In the genomic region with DNA sequence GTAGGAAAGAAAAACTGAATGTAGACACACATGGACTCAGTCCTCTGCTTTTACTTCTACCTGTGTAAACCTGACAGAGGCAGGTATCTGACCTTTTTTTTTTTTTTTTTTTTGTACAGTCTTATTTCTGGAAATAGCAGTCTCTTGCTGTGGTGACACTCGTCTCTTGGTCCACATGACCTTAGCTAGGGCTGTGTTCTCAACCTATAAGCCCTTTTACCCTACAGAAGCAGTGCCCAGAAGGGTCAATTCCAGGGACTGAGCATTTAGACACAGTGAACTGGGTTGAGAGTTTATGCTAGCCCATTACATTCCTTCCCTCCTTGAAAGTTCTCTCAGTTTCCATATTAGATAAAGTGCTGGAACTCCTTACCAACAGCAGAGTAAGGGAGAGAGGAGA, we compare ENCODE assay signal across 21 mouse cellular contexts. TPM values are rescaled to one million over a fixed set of nuclear protein-coding genes. Genes with fewer than 3 reads are reported as not detected.
DNase-seq lines count a peak whose midpoint lies in the region; ATAC-seq and TF ChIP-seq lines count a peak whose summit lies in the region.
"Had no signal": no experiment of that assay in that cellular context is flagged by ENCODE, and none has a peak within 500 bp of the region (broad histone marks: within the 10 kb centered on the region; RNA-seq: fewer than 3 reads in every experiment).

No protein-coding gene starts in this region.

- no peak for TF ChIP-seq POLR2A in limb, embryonic 14.5 days (IDR thresholded peaks at IDR 0.05; ENCODE audit: borderline replicate concordance, extremely low read depth, insufficient read depth, insufficient read length)
- TF ChIP-seq POLR2A in lung, adult 2 months (IDR thresholded peaks at IDR 0.05; ENCODE audit: borderline replicate concordance, extremely low read depth, low read depth, low read length), result no peak

- no peaks in the 10 kb centered on the region for H3K4me1 ChIP-seq in heart, embryonic 11.5 days (ENCODE audit: control insufficient read depth, insufficient read depth, low read length)
- H3K4me1 ChIP-seq in limb, embryonic 14.5 days (ENCODE audit: control insufficient read depth, insufficient read depth, low read length), result peaks cover 27% of the 10 kb centered on the region
- H3K4me1 ChIP-seq in liver, embryonic 12.5 days, result peaks cover 6% of the 10 kb centered on the region; the same call in 1 of the 2 replicates
- H3K4me1 ChIP-seq in liver, postnatal 0 days (ENCODE audit: insufficient read depth), result peaks cover 17% of the 10 kb centered on the region
- H3K4me1 ChIP-seq in lung, adult 2 months (ENCODE audit: control insufficient read depth, insufficient read depth, low read length), result no peaks in the 10 kb centered on the region; the same call in 1 of the 2 replicates
- H3K4me1 ChIP-seq: heart, embryonic 10.5 days; hindbrain, embryonic 12.5 days had no signal

- H3K4me2 ChIP-seq in heart, embryonic 11.5 days, result no peak overlapping the region
- H3K4me2 ChIP-seq in limb, embryonic 14.5 days (replicated peaks; ENCODE audit: low read depth, low read length, severe bottlenecking), result no peak overlapping the region
- no peak overlapping the region for H3K4me2 ChIP-seq in liver, embryonic 12.5 days
- H3K4me2 ChIP-seq in liver, postnatal 0 days (ENCODE audit: low read depth, low read length), result no peak overlapping the region
- H3K4me2 ChIP-seq: embryonic facial prominence, embryonic 12.5 days; hindbrain, embryonic 12.5 days; kidney, embryonic 15.5 days; midbrain, embryonic 11.5 days; neural tube, embryonic 12.5 days had no signal

- no peak for ATAC-seq in heart, embryonic 11.5 days (replicated peaks; ENCODE audit: insufficient number of reproducible peaks, low FRiP score, low TSS enrichment)
- no peak for ATAC-seq in limb, embryonic 14.5 days (ENCODE audit: low FRiP score, low read depth)
- ATAC-seq in liver, embryonic 12.5 days, result peak; percentile 57
- ATAC-seq in liver, postnatal 0 days, result peak; percentile 30

- no peak for TF ChIP-seq EP300 in liver, postnatal 0 days (IDR thresholded peaks at IDR 0.05; ENCODE audit: low read depth)

- H3K36me3 ChIP-seq in heart, embryonic 11.5 days (ENCODE audit: control insufficient read depth, insufficient read depth, low read length), result no peaks in the 10 kb centered on the region
- no peaks in the 10 kb centered on the region for H3K36me3 ChIP-seq in limb, embryonic 14.5 days (ENCODE audit: control insufficient read depth, insufficient read depth, low read length)
- H3K36me3 ChIP-seq in liver, embryonic 12.5 days, result no peaks in the 10 kb centered on the region
- H3K36me3 ChIP-seq in liver, postnatal 0 days (replicated peaks; ENCODE audit: insufficient read depth, low read length), result no peaks in the 10 kb centered on the region
- H3K36me3 ChIP-seq: embryonic facial prominence, embryonic 12.5 days; heart, embryonic 10.5 days; hindbrain, embryonic 12.5 days; kidney, embryonic 15.5 days; neural tube, embryonic 12.5 days had no signal

- 52% methylated on average over 1 of the region's 1 CpGs for WGBS in heart, embryonic 11.5 days (ENCODE audit: insufficient replicate concordance)
- WGBS in limb, embryonic 14.5 days, result 65% methylated on average over 1 of the region's 1 CpGs
- 57% methylated on average over 1 of the region's 1 CpGs for WGBS in liver, embryonic 12.5 days (ENCODE audit: insufficient replicate concordance)
- WGBS in liver, postnatal 0 days (ENCODE audit: insufficient replicate concordance), result 61% methylated on average over 1 of the region's 1 CpGs
- WGBS in lung, adult 2 months, result 89% methylated on average over 1 of the region's 1 CpGs

- H3K27ac ChIP-seq in heart, embryonic 11.5 days (ENCODE audit: low read depth, low read length), result no peak overlapping the region
- peak overlapping the region; percentile 71 for H3K27ac ChIP-seq in limb, embryonic 14.5 days (replicated peaks; ENCODE audit: low read depth, low read length)
- peak overlapping the region; percentile 58 for H3K27ac ChIP-seq in liver, embryonic 12.5 days
- H3K27ac ChIP-seq in liver, postnatal 0 days (ENCODE audit: low read depth), result peak overlapping the region; percentile 94
- H3K27ac ChIP-seq: embryonic facial prominence, embryonic 12.5 days; heart, embryonic 10.5 days; hindbrain, embryonic 12.5 days; hindbrain, postnatal 0 days; neural tube, embryonic 12.5 days had no signal

- H3K9ac ChIP-seq in heart, embryonic 11.5 days (ENCODE audit: low read depth, low read length), result no peak overlapping the region
- no peak overlapping the region for H3K9ac ChIP-seq in limb, embryonic 14.5 days (ENCODE audit: low read depth, low read length, severe bottlenecking)
- H3K9ac ChIP-seq in liver, embryonic 12.5 days, result no peak overlapping the region
- no peak overlapping the region for H3K9ac ChIP-seq in liver, postnatal 0 days (replicated peaks)
- H3K9ac ChIP-seq: embryonic facial prominence, embryonic 12.5 days; hindbrain, embryonic 12.5 days; kidney, embryonic 15.5 days; neural tube, embryonic 12.5 days had no signal

- no peak for TF ChIP-seq CTCF in liver, postnatal 0 days (IDR thresholded peaks at IDR 0.05; ENCODE audit: low read depth)
- TF ChIP-seq CTCF in lung, adult 2 months (IDR thresholded peaks at IDR 0.05; ENCODE audit: insufficient read depth, low read length), result no peak

- H3K9me3 ChIP-seq in heart, embryonic 11.5 days (replicated peaks; ENCODE audit: control insufficient read depth, low read length), result no peaks in the 10 kb centered on the region
- H3K9me3 ChIP-seq in limb, embryonic 14.5 days (ENCODE audit: control insufficient read depth, low read length), result no peaks in the 10 kb centered on the region
- no peaks in the 10 kb centered on the region for H3K9me3 ChIP-seq in liver, embryonic 12.5 days (replicated peaks)
- H3K9me3 ChIP-seq in liver, postnatal 0 days (ENCODE audit: low read length), result no peaks in the 10 kb centered on the region
- H3K9me3 ChIP-seq: embryonic facial prominence, embryonic 12.5 days; heart, embryonic 10.5 days; hindbrain, embryonic 12.5 days; kidney, embryonic 15.5 days; neural tube, embryonic 12.5 days had no signal

- no peaks in the 10 kb centered on the region for H3K27me3 ChIP-seq in heart, embryonic 11.5 days (ENCODE audit: control insufficient read depth, insufficient read depth, low read length)
- H3K27me3 ChIP-seq in limb, embryonic 14.5 days (ENCODE audit: control insufficient read depth, insufficient read depth, low read length), result no peaks in the 10 kb centered on the region
- H3K27me3 ChIP-seq in liver, embryonic 12.5 days (replicated peaks), result no peaks in the 10 kb centered on the region
- no peaks in the 10 kb centered on the region for H3K27me3 ChIP-seq in liver, postnatal 0 days (ENCODE audit: insufficient read depth, low read length)
- H3K27me3 ChIP-seq: embryonic facial prominence, embryonic 12.5 days; hindbrain, embryonic 12.5 days; kidney, embryonic 15.5 days; neural tube, embryonic 12.5 days; Patski had no signal

- DNase-seq in heart, adult 11 months, result peak; percentile 36
- no peak for DNase-seq in limb, embryonic 14.5 days (ENCODE audit: low spot score)
- DNase-seq in liver, postnatal 0 days, result no peak
- no peak for DNase-seq in lung, adult 2 months
- DNase-seq in layer of hippocampus, adult 8-10 months (ENCODE audit: low spot score in 2 of 2), result no peak
- DNase-seq in spleen, postnatal 36 days (ENCODE audit: low spot score in 2 of 2), result no peak
- DNase-seq: gastrocnemius, postnatal 10 days; layer of hippocampus, postnatal 36 days; right cerebral cortex, postnatal 4 days; thymus, postnatal 14 days had no signal

- no peak overlapping the region for H3K4me3 ChIP-seq in heart, embryonic 11.5 days (ENCODE audit: low read depth, low read length)
- H3K4me3 ChIP-seq in limb, embryonic 14.5 days (replicated peaks; ENCODE audit: low read length), result no peak overlapping the region
- H3K4me3 ChIP-seq in liver, embryonic 12.5 days, result no peak overlapping the region
- no peak overlapping the region for H3K4me3 ChIP-seq in liver, postnatal 0 days (ENCODE audit: low read depth, low read length)
- no peak overlapping the region for H3K4me3 ChIP-seq in lung, adult 2 months (replicated peaks; ENCODE audit: extremely low read depth, low read depth, low read length)
- H3K4me3 ChIP-seq: embryonic facial prominence, embryonic 12.5 days; heart, embryonic 10.5 days; hindbrain, embryonic 12.5 days; kidney, embryonic 15.5 days; myocyte; neural tube, embryonic 12.5 days had no signal

RNA-seq across cellular contexts. Expression of a gene that starts 47.6 kb away (rescaled TPM):
- 356 and 369 TPM in 2 replicates for polyA plus RNA-seq in heart, embryonic 11.5 days (2014; fragmentation: Nextera tagmentation; extraction: Ambion mirVana)
- 191 and 235 TPM in 2 replicates for polyA plus RNA-seq in limb, embryonic 14.5 days (2012; rRNA removed)
- polyA plus RNA-seq in limb, embryonic 14.5 days (2014; fragmentation: Nextera tagmentation; extraction: Ambion mirVana), result 343 and 351 TPM in 2 replicates
- 336 and 348 TPM in 2 replicates for polyA plus RNA-seq in liver, embryonic 12.5 days (2016; fragmentation: Nextera tagmentation; extraction: Ambion mirVana)
- 163 and 170 TPM in 2 replicates for polyA plus RNA-seq in liver, postnatal 0 days (2015; fragmentation: Nextera tagmentation; extraction: Ambion mirVana)
- 49.9 and 84.0 TPM in 2 replicates for polyA plus RNA-seq in lung, adult 2 months (2012; rRNA removed)
- 100 to 1,000 TPM; 118 to 124 (median 118) TPM for total RNA-seq in layer of hippocampus, adult 8-10 months (2022)

Comparison
In these comparisons a context has a peak if more than half of its experiments do, and no peak if none do; other contexts are left out.
1. ATAC-seq: peak in liver, embryonic 12.5 days (single experiment) and liver, postnatal 0 days (single experiment); none in heart, embryonic 11.5 days (single experiment) and limb, embryonic 14.5 days (single experiment).